Mouse (Mus musculus): Measurements from ENCODE around the gene Ube3b.

The Ube3b gene

GRCm38 (mm10) chr5:114423961-114424360 is 43.6 kb downstream of the Ube3b start:
- no peak for DNase-seq (ENCODE audit: low read depth, low spot score)

GRCm38 (mm10) chr5:114426732-114427131 is 46.3 kb downstream of the Ube3b start:
- DNase-seq (ENCODE audit: low read depth, low spot score) = no peak

GRCm38 (mm10) chr5:114428621-114429020 is 48.2 kb downstream of the Ube3b start:
- no peak for DNase-seq (ENCODE audit: low read depth, low spot score)

GRCm38 (mm10) chr5:114429781-114430180 is 49.4 kb downstream of the Ube3b start:
- DNase-seq (ENCODE audit: low read depth, low spot score) = no peak

- no peak for DNase-seq (ENCODE audit: low read depth, low spot score)
Observed at GRCm38 (mm10) chr5:114434359-114434758, 54.0 kb downstream of the Ube3b start.

GRCm38 (mm10) chr5:114435588-114435987 is 55.2 kb downstream of the Ube3b start:
- no peak for DNase-seq (ENCODE audit: low read depth, low spot score)

- DNase-seq (ENCODE audit: low read depth, low spot score) = peak; percentile 98
Observed at GRCm38 (mm10) chr5:114443566-114444367, 63.4 kb downstream of the Ube3b start, which contains the start of the genes Mmab and Mvk. TSS of gene Mmab (minus strand) at chr5:114444060. TSS of gene Mvk (plus strand) at chr5:114444269.

- no peak for DNase-seq (ENCODE audit: low read depth, low spot score)
Observed at GRCm38 (mm10) chr5:114444368-114444692, 63.9 kb downstream of the Ube3b start.

- no peak for DNase-seq (ENCODE audit: low read depth, low spot score)
Observed at GRCm38 (mm10) chr5:114449011-114449410, 68.6 kb downstream of the Ube3b start.

GRCm38 (mm10) chr5:114456287-114456686 is 75.9 kb downstream of the Ube3b start:
- no peak for DNase-seq (ENCODE audit: low read depth, low spot score)

GRCm38 (mm10) chr5:114456995-114457605 is 76.7 kb downstream of the Ube3b start:
- DNase-seq (ENCODE audit: low read depth, low spot score) = no peak

GRCm38 (mm10) chr5:114461238-114461637 is 80.8 kb downstream of the Ube3b start:
- DNase-seq (ENCODE audit: low read depth, low spot score) = no peak

GRCm38 (mm10) chr5:114462067-114463040 is 81.9 kb downstream of the Ube3b start:
- DNase-seq (ENCODE audit: low read depth, low spot score) = no peak

- no peak for DNase-seq (ENCODE audit: low read depth, low spot score)
Observed at GRCm38 (mm10) chr5:114464561-114464960, 84.2 kb downstream of the Ube3b start.

- no peak for DNase-seq (ENCODE audit: low read depth, low spot score)
Observed at GRCm38 (mm10) chr5:114465641-114466040, 85.2 kb downstream of the Ube3b start.

GRCm38 (mm10) chr5:114467019-114467418 is 86.6 kb downstream of the Ube3b start:
- DNase-seq (ENCODE audit: low read depth, low spot score) = no peak

- DNase-seq (ENCODE audit: low read depth, low spot score) = peak; percentile 56
Observed at GRCm38 (mm10) chr5:114467430-114467829, 87.0 kb downstream of the Ube3b start.

GRCm38 (mm10) chr5:114468007-114468406 is 87.6 kb downstream of the Ube3b start:
- no peak for DNase-seq (ENCODE audit: low read depth, low spot score)

- no peak for DNase-seq (ENCODE audit: low read depth, low spot score)
Observed at GRCm38 (mm10) chr5:114470359-114470758, 90.0 kb downstream of the Ube3b start.
